Mouse (Mus musculus): ENCODE measurements around the gene Rbms1.

Rbms1 gene

DNA sequence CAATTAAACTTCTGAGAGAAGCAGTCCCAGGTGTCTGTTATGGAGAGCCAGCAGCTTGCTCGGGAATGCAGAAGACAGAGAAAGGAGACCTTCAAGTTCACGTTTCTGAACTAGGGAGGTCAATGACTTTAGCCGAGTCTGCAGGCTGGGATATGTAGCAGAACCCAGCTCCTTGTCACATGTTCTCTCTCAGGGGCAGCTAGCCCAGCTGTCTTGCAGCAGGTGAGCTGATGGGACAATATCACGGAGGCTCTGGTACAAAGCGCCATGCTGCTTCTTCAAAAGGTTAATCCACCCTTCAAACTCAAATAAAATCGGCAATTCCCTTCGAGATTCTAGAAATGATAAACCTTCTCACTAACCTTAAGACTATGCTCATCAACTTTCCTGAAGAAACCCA is 158.2 kb downstream of the Rbms1 start:
- DNase-seq: no peak

DNA sequence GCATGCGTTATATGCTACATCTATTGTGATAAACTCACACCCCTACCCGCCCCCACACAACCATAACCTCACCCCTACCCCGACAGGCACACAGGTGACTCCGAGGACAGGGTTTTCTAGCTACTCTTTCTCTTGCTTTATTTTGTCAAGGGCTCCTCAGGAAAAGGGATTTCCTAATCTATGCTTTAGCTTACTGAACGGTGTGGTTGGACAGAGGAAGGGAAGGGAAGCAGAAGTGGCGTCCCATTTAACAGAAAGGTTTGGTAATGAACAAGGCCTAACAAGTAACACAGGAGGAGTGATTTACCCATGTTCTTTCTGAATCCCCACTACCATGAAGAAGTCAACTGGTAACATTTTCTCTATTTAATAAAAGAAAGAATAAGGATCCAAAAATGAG is 159.6 kb downstream of the Rbms1 start:
- DNase-seq: no peak

DNA sequence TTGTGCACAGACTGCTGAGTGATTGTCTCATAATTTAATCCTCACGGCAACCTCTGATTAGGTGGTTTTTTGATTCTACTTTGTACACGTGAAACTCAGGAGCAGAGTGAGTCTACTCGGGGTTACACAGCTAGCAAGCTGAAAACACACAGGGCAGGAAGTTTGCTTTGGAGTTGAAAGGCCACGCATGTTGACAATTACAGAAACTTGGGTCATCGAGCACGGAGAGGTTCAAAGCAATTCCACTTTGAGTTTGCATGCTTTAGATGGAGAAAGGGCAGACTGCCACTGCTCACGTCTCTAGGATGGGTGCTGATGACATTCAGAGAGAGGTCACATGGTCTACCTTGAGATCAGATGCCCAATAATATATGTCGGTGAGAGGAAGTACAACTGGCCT is 160.2 kb downstream of the Rbms1 start:
- DNase-seq: no peak

DNA sequence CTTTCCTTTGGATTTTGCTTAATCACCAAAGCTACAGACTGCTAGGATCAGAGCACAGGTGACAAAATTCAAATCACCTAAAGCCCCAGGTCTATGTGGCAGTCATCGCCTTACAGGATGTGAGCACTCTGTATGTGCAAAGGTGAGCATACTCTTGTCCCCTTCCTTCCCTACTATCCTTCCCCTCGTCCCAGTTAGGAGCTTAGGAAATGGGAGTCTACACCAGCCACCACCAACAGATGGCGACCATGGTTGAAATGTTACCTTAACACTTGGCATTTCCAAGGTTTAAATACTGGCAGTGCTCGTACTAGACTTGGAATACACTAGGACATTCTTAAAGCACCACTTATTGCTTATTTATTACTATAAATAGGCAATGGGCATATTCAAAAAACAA is 160.8 kb downstream of the Rbms1 start:
- DNase-seq: no peak

DNA sequence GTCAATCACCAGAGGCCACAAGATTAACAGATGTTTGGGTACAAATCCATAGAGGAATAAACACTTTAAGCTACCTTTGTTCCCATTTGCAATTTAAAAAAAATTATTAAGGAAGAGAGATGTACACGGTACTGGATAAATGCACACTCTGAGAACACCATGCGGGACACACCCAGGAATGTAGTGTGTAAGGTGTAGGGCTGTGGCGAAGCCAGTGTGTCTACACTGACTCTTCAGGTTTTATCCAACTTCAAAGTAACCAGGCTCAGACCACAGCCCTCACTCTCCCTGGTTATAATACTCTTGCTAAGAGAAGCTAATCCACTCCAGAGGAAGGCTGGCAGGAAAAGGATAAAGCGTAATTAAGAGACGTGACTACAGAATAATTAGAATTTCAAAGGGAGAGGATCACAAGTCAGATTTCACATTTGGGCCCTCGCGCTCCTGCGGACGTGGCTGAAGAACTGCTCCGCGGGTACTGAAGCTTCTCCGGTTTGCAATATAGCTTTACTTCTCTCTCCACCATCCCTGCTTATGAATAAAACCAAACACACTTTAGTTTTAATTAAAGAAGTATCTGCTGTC is 161.3 kb downstream of the Rbms1 start:
- no peak for DNase-seq

DNA sequence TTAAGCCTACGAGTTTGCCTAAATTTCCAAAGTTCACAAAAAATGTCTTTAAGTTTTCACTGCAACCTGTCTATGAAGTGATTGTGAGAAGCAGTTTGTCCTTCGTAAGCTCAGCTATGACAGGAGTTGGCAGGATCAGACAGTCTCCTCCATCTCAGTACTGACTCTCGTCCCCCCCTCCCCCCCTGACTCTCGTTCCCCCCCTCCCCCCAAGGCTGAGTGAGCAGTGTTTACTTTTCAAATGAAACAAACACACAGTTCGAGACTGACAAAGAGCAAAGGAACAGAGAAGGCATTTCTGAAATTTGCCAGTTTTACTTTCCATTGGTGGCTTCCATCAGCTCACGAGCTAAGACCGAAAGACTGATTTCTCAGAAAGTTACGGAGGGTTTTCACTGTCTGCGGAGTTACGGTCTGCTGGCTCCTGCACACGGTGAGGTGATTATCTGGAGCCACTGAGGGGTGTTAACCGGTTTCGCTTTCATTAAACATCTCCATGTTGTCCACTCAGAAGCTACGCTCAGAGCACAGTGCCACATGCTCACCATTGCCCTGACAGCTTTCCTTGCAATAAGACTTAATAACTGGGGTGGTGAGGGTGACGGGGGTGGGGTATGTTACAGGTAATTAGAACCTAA is 162.0 kb downstream of the Rbms1 start:
- DNase-seq: no peak

DNA sequence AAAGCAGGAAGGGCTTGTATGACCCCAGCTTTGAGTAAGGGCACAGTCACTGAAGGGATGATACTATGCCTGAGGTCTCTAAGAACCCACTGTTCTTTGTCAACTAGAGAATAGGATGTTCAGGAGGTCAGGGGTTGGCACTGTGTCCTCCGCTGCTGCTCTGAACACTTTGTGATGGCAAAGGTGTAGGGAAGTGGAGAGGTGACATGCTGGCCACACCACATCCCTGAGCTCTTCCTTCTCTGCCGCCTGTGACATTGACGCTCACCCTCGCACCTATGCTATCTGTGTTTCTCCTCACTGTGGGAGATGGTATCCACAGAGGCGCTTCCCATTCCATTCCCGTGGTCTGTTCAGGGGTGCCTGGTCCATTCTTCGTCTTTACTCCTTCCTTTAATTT is 163.2 kb downstream of the Rbms1 start:
- DNase-seq: no peak

DNA sequence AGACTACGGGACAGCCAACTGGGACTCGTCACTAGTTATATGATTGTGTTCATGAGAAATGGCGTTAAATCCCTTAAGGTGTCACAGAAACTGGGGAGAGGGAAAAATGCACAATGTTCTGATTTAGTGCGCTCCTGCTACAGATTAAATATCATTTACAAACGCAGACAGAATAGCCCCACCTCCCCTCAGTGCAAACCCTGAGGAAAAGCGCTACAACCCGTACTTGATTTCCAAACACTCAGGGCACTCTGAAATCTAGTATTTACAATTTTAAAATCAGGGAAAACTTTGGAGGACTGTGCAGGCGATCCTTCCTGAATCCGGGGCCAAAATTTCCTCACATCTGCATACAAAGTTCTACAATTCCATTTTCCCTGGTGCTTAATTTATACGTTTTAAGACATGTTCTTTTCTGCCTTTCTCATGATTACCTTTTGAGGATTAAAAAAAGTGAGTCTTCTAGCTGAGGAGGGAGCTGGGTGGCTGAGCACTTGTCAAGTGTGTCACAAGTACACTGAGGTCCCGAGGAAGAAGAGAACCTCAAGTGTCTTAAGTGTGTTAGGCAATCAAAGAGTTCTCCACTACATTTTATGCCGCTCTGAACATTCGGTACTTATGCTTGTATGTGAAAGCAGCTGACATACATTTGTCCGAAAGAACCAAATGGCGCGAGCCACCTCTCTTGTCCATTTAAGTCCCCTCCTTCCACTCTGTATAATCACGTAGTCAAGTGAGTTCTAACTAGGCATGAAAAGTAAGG is 164.0 kb downstream of the Rbms1 start:
- no peak for DNase-seq

DNA sequence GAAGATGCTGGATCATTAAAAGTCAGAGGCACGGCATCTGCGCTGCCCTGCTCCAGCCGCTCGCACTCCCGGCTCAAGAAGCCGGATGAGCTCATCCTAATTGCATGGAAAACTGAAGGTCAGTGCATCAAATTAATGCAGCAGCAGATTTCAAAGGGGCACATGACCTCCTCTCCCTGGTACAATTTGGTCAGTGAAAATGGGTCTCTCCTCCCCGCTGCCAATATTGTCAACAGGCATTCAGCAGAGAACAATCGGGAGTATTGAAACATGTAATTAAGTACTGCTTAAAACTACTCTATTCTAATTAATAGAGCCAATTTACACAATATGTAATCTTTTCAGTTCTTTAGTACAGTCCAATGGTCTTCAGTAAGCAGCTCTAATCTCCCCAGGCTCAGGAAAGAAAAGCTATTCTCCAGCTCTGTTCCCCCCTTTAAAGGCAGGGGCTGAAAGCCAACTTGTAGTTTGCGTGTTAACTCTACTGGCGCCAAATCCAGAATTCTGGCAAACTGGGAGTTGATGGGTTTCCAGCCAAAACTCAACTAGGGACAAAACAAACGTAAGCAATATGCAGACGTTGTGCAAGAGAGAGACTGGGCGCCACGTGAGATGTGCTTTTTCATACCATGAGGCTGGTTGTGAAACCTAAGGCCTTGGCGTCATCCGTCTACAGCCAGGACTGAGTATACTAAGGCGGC is 165.9 kb downstream of the Rbms1 start:
- DNase-seq: no peak

DNA sequence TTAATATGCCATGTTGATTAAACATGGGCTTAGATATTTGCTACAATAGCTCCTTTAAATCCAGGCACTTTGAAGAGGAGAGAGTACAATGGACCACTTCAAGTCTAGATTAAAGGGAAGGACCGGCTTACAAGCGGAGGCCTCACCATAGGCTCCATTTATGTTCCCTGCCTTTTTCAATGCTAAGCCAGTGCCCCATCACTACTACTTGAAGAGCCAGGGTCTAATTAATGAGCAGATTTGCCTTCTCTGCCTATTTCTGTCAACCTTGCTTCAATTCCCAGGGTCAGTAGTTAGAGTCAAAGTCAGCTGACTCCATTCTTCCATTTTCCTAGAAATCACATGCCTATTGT is 166.4 kb downstream of the Rbms1 start:
- DNase-seq: no peak

DNA sequence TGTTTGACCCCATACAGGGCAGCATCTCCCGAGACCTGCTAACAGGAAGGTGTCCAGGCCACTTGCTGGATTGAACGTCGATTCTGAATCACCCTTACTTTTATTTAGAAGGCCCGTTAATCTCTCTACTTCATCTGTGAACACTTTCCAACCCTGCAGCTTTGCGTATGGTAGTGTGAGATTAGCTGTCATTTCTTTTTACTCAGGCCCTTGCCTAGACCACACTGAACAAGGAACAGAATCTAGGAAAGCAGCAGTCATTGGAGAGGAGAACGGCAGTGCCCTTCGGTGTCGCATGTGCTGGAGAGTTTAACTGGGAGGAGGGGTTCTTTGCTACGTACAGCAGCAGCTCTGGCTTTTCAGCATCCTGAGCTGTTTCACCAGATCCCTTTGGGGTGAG is 167.1 kb downstream of the Rbms1 start:
- no peak for DNase-seq

DNA sequence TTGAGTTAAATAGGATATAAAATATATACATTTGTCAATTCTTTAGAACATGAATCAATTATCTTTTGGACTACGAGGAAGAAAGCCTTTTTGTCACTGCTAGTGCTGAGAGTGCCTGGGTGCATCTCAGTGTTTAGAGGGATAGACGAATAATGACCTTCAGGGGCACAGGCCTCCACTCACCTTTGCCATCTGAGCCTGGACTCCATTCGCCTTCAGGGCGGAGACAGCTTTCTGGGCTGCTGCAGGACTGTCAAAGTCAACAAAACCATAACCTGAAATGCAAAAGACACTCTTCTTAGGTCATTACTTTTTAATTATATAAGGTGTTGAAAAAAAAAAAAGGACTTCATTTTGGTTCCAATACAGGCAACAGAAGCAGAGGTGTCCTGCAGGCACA is 170.5 kb downstream of the Rbms1 start:
- DNase-seq: no peak

DNA sequence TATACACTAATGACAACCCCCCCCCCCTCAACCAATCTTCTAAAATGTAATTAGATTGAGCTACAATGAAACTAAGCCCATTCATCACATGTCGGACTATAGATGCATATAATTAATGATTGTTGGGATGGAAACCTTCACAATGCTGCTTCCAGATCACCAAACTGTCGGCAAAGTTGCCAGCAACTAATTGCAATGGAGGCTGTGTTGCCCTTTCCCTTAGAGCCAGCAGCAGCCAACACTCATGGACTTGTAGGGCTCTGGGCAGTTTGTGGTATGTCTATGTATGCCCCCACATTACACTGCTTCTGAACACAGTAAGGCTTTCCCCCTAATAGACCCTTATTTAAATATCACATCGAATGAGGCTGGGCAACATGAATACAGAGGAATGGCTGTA is 173.9 kb downstream of the Rbms1 start:
- no peak for DNase-seq

DNA sequence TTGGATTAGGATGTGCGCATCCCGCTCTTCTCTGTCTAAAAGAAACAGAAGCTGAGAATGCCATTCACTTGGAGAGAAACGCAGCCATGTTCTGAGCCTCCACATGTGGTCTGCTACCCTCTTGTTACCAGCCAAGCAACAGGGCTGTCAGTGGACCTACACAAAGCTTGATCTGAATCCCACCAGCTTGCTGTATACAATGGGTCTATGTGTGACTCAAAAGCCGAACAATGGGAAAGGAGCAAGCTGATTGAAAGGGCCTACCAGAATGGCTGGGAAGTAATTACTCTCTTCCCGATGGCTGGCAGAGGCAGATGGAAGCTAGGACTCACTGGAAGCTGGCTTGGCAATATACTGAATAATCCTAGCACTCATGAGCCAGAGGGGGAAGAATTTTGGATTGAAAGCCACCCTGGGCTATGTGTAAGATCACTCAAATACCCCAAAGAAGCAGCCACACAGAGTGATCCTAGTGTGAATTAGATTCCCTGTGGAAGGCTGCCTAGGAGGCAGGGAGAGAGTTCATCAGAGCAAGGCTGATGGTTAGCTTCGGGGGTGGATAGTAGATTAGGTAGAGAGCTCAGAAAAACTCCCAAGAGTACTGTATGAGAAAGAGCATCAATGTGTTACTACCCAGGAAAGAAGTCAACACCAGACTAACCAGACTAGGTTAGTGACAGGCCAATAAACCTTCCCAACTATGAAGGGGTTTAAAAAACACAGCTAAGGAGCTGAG is 174.7 kb downstream of the Rbms1 start:
- DNase-seq: no peak

DNA sequence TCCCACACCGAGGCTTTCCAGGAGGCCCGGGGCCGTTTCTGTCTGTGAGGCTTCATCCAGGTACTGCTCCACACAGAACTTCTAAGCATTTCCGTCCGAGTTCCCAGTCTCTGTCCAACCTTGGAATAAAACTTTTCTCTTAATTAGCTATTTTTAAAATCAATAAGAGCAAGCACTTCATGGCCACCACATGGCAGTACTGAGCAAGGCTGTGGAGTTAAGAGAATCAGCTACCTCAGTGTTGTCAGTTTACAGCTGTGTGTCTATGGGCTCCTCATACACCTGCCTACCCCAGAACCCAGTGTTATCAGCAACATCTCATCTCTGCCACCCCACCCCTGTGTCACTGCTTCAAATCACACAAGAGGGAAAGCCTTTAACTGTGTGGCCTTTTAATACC is 175.9 kb downstream of the Rbms1 start:
- DNase-seq: no peak

DNA sequence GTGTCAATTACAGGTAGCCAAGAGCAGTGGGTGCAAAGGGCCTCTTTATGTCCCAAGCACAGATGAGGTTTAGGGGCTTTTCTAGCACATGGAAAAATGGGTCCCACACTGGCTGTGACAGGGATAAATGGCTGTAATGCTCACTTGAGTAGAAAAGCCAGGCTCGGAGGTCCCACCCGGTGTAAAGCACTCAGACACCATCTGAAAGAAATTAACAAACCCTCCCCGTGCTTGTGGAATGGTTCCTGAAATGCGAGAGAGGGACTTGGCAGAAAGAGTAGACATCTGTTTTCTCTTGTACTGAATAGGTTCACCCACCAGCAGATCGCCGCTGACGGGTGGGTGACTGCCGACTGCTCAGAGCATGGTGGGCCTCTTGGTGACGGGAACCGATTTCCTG is 176.7 kb downstream of the Rbms1 start:
- DNase-seq: no peak

DNA sequence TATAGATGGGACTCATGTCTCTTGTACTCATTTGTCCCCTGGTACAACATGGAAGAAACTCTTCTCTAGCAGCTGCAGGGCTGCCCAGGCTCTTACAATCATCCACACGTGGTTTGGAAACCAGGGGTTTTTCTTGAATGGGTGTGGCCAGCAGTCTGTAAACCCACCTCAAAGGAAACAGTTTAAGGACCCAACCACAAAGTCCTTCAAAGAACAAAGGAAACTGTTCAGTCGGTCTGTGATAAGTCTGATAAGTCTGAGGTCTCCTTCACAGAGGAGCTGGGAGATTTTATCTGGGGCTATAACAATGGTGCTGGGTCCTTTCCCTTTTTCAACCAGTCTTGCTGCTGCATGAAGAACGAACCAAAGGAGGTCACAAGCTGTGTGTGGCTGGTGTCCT is 188.5 kb downstream of the Rbms1 start:
- no peak for DNase-seq

DNA sequence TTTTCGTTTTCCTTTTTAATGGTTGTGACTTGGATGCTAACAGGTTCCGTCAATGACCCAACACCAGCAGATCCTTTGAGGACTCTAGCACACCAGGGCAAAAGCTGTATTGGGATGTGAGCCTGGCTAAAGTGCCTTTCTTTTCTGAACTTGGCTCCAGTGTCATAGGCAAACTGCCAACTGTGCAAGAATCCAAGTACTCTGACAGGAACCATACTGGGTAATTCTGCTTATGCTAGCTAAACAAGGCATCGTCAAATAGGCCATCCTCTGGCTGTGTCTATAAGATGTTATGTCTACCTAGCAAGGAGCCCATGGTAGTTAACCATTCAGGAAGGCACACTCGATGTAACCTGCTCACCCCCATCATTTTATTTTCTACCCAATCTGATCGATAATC is 189.4 kb downstream of the Rbms1 start:
- DNase-seq: no peak

DNA sequence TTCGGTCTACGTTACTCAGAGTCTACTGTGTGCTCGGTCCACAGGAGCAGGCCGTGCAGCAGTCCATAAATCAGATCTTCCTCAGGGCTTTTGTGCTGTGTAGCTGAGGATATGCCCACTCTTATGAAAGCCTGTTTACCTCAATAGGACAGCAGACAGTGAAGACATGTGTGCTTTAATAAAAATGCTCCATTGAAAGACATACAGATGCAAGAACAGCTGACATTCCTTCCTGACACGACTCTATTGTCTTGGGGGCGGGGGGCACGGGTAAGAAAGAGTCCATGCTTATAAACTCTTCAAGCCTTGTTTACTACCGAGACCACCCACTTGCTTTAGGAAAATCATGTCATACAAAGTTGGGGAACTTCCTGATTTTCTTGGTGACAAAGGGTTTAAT is 196.6 kb downstream of the Rbms1 start:
- DNase-seq: no peak

DNA sequence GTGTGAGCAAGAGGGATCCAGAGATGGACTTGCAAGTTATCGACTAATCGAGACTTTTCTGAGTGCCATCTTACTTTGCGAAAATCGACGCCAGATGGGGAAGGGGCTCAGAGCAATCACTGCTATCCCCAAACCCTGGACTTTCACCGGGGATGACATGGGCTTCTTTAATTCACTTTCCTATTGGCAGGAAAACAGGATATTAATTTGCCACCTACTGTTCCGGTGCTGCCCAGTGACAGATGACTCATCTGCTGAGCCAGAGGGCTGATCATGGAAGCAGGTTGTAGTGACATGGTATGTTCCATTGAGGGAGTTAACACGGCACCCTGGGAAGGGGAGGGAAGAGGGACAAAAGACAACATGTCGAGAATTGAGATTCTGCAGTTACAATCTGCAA is 206.8 kb downstream of the Rbms1 start:
- no peak for DNase-seq

DNA sequence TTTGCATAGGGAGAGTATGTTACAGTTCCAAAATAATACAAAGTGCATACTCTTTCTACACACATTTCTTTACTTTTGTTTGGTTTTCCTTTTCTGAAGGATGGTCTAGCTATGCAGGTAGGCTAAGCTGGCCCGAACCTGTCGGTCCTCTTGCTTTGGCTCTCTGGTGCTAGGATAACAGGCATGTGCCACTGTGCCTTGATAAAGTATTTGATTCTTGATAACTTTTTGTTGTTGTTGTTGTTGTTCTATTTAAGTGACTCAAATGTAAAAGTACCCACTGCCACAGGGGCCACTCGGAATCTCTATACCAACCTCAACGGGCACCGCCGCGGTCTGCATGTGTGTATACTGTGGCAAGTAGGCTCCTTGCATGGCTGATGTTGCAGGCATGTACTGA is 207.9 kb downstream of the Rbms1 start:
- DNase-seq: no peak

DNA sequence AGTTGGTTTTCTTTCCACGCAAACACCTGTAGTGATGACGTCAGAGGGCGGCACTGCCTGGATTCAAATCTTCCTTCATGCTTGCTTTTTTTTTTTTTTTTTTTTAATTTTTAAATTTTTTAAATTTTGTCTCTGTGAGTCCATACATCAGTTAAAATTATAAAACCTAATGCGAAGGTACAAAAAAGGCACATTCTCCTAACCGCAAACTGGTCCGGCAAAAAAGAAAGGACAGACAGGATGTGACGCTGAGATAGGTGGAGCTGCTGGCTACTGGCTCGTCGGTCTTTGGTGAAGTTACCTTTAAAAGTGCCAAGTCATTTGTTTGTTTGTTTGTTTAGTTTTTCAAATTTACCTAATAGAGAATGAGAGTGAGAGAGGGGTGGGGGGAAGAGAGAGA is 211.7 kb downstream of the Rbms1 start:
- DNase-seq: no peak

DNA sequence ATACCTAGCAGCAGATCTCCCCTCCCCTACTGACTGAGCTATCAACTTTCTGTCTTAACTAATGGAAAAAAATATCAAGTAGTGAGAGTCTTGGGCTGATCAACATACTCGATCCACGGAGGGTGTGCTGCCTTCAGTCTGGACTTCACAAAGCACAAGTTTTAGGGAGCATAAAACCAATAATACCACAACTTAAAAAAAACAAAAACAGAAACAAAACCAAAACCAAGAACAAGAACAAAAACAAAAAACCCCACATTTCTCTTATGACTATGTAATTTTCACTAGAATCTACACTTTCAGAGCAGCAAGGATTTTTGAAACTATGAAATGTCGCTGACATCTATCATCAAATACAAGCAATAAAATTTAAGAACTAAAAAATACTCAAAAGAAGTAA is 212.4 kb downstream of the Rbms1 start:
- DNase-seq: no peak

Data from thymus, adult 18-20 months (tissue).